In the genomic region with DNA sequence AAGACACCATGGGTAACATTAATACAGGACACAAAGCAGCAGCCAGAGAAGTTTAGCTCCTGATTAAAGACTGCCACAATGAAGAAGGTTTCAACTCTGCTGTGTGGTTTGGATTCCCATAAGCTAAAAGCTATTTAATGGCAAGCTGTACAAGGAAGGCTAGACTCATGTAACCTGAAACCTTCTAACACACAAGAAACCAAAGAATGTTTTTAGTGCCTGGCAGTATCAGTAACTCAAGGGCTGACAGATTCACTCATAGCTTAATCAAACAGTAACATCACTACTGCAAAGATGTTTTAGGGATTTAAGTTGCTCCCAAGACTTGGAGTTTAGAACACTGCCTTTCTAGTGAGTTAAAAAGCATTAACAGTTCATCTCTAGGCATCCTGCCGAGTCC, we compare ENCODE assay signal across 28 mouse cellular contexts.
DNase-seq lines count a peak whose midpoint lies in the region; ATAC-seq and TF ChIP-seq lines count a peak whose summit lies in the region.
"Had no signal": no experiment of that assay in that cellular context is flagged by ENCODE, and none has a peak within 500 bp of the region (broad histone marks: within the 10 kb centered on the region; RNA-seq: fewer than 3 reads in every experiment).

No protein-coding gene starts in this region.

- H3K4me2 ChIP-seq in kidney, embryonic 14.5 days (replicated peaks; ENCODE audit: low read depth, low read length), result no peak overlapping the region
- H3K4me2 ChIP-seq in limb, embryonic 12.5 days, result no peak overlapping the region
- no peak overlapping the region for H3K4me2 ChIP-seq in lung, postnatal 0 days (replicated peaks; ENCODE audit: low read depth, low read length)
- H3K4me2 ChIP-seq: embryonic facial prominence, embryonic 12.5 days; forebrain, embryonic 13.5 days; heart, embryonic 12.5 days; heart, embryonic 15.5 days; hindbrain, embryonic 14.5 days had no signal

- H3K27ac ChIP-seq in kidney, embryonic 14.5 days (ENCODE audit: low read depth, low read length), result no peak overlapping the region
- H3K27ac ChIP-seq in limb, embryonic 12.5 days, result 0 out of 2 replicates have a peak overlapping the region, but pooled peaks have one; percentile 14
- H3K27ac ChIP-seq in limb, embryonic 10.5 days, result no peak overlapping the region
- H3K27ac ChIP-seq in embryonic fibroblast, embryonic 13.5 days (ENCODE audit: insufficient read depth, low read length), result peak overlapping the region; percentile 60
- H3K27ac ChIP-seq in lung, postnatal 0 days (ENCODE audit: low read length), result no peak overlapping the region
- H3K27ac ChIP-seq: embryonic facial prominence, embryonic 12.5 days; forebrain, embryonic 10.5 days; forebrain, embryonic 13.5 days; gastrocnemius, adult 2 months; heart, embryonic 15.5 days; hindbrain, embryonic 10.5 days; hindbrain, embryonic 14.5 days had no signal

- WGBS in kidney, embryonic 14.5 days, result 67% methylated on average over 1 of the region's 1 CpGs
- WGBS in limb, embryonic 12.5 days, result 77% methylated on average over 1 of the region's 1 CpGs
- WGBS in limb, embryonic 10.5 days, result 75% methylated on average over 1 of the region's 1 CpGs
- WGBS in lung, postnatal 0 days, result 68% methylated on average over 1 of the region's 1 CpGs

- no peak for TF ChIP-seq EP300 in lung, postnatal 0 days (IDR thresholded peaks at IDR 0.05)

- peaks cover 12% of the 10 kb centered on the region for H3K36me3 ChIP-seq in kidney, embryonic 14.5 days (ENCODE audit: control insufficient read depth, insufficient read depth, low read length)
- H3K36me3 ChIP-seq in limb, embryonic 12.5 days, result peaks cover 62% of the 10 kb centered on the region
- peaks cover 61% of the 10 kb centered on the region for H3K36me3 ChIP-seq in limb, embryonic 10.5 days
- H3K36me3 ChIP-seq in lung, postnatal 0 days (ENCODE audit: insufficient read depth, low read length), result peaks cover 19% of the 10 kb centered on the region; the same call in 1 of the 2 replicates

- no peaks in the 10 kb centered on the region for H3K9me3 ChIP-seq in kidney, embryonic 14.5 days (ENCODE audit: control insufficient read depth, low read length)
- H3K9me3 ChIP-seq in limb, embryonic 12.5 days, result no peaks in the 10 kb centered on the region
- H3K9me3 ChIP-seq in limb, embryonic 10.5 days (replicated peaks), result no peaks in the 10 kb centered on the region
- H3K9me3 ChIP-seq in lung, postnatal 0 days (ENCODE audit: low read length), result no peaks in the 10 kb centered on the region
- H3K9me3 ChIP-seq: embryonic facial prominence, embryonic 12.5 days; forebrain, embryonic 10.5 days; forebrain, embryonic 13.5 days; heart, embryonic 12.5 days; heart, embryonic 15.5 days; hindbrain, embryonic 10.5 days had no signal

- H3K4me3 ChIP-seq in kidney, embryonic 14.5 days (ENCODE audit: low read length), result no peak overlapping the region
- no peak overlapping the region for H3K4me3 ChIP-seq in limb, embryonic 12.5 days (replicated peaks)
- H3K4me3 ChIP-seq in limb, embryonic 10.5 days, result no peak overlapping the region
- H3K4me3 ChIP-seq in embryonic fibroblast, embryonic 13.5 days (ENCODE audit: insufficient read depth, low read length), result no peak overlapping the region
- no peak overlapping the region for H3K4me3 ChIP-seq in lung, postnatal 0 days (ENCODE audit: low read depth, low read length)
- H3K4me3 ChIP-seq: embryonic facial prominence, embryonic 12.5 days; forebrain, embryonic 10.5 days; forebrain, embryonic 13.5 days; gastrocnemius, adult 2 months; heart, embryonic 12.5 days; heart, embryonic 15.5 days; hindbrain, embryonic 10.5 days had no signal

- peak; percentile 69; the same call in 1 of the 2 replicates for ATAC-seq in kidney, embryonic 14.5 days (ENCODE audit: low FRiP score, low TSS enrichment)
- ATAC-seq in limb, embryonic 12.5 days (ENCODE audit: insufficient number of reproducible peaks, insufficient read depth, low FRiP score, low TSS enrichment, low read depth), result no peak; the same call in 1 of the 2 replicates
- no peak for ATAC-seq in lung, postnatal 0 days
- ATAC-seq: activated CD4-positive, CD25-positive, alpha-beta regulatory T cell, adult 4 months; forebrain, embryonic 13.5 days; forebrain, embryonic 16.5 days; intestine, postnatal 0 days had no signal

- no peaks in the 10 kb centered on the region for H3K27me3 ChIP-seq in kidney, embryonic 14.5 days (ENCODE audit: control insufficient read depth, insufficient read depth, low read length)
- H3K27me3 ChIP-seq in limb, embryonic 12.5 days, result no peaks in the 10 kb centered on the region
- H3K27me3 ChIP-seq in limb, embryonic 10.5 days (ENCODE audit: low read depth, poor library complexity, severe bottlenecking), result no peaks in the 10 kb centered on the region
- no peaks in the 10 kb centered on the region for H3K27me3 ChIP-seq in lung, postnatal 0 days (replicated peaks; ENCODE audit: insufficient read depth, low read length)
- H3K27me3 ChIP-seq: embryonic facial prominence, embryonic 12.5 days; forebrain, embryonic 13.5 days; heart, embryonic 12.5 days; heart, embryonic 15.5 days had no signal

- DNase-seq in kidney, postnatal 10 days, result no peak
- DNase-seq in limb, embryonic 10.5 days (ENCODE audit: low spot score), result no peak
- no peak for DNase-seq in lung, postnatal 0 days (ENCODE audit: low spot score)
- no peak for DNase-seq in cerebellum, adult 9-10 months
- DNase-seq: adrenal gland, adult 8-10 months; adrenal gland, postnatal 25 days; cerebellum, adult 11-12 months; cerebellum, adult 8-10 months; cerebellum, postnatal 14 days; embryo, embryonic 11 days; gastrocnemius, adult 2 months; gastrocnemius, postnatal 25 days; heart, adult 18-20 months; heart, postnatal 10 days; heart, postnatal 36 days had no signal

- TF ChIP-seq POLR2A in embryonic fibroblast, embryonic 13.5 days (IDR thresholded peaks at IDR 0.05; ENCODE audit: low read depth, low read length), result no peak

- no peak overlapping the region for H3K9ac ChIP-seq in kidney, embryonic 14.5 days (ENCODE audit: low read depth, low read length)
- no peak overlapping the region for H3K9ac ChIP-seq in limb, embryonic 12.5 days (replicated peaks)
- H3K9ac ChIP-seq in lung, postnatal 0 days (replicated peaks; ENCODE audit: low read depth), result no peak overlapping the region
- H3K9ac ChIP-seq: embryonic facial prominence, embryonic 12.5 days; forebrain, embryonic 13.5 days; heart, embryonic 12.5 days; heart, embryonic 15.5 days; hindbrain, embryonic 14.5 days had no signal

- TF ChIP-seq CTCF in embryonic fibroblast, embryonic 13.5 days (IDR thresholded peaks at IDR 0.05; ENCODE audit: borderline replicate concordance, insufficient read depth, low read length), result no peak
- TF ChIP-seq CTCF in lung, postnatal 0 days (IDR thresholded peaks at IDR 0.05), result no peak

- H3K4me1 ChIP-seq in kidney, embryonic 14.5 days (ENCODE audit: control insufficient read depth, insufficient read depth, low read length), result peaks cover 7% of the 10 kb centered on the region
- peaks cover 11% of the 10 kb centered on the region for H3K4me1 ChIP-seq in limb, embryonic 12.5 days (replicated peaks)
- H3K4me1 ChIP-seq in limb, embryonic 10.5 days, result peaks cover 10% of the 10 kb centered on the region; the same call in 1 of the 2 replicates
- 0 out of 2 replicates have a peak, but pooled peaks cover 9% of the 10 kb centered on the region for H3K4me1 ChIP-seq in embryonic fibroblast, embryonic 13.5 days (ENCODE audit: control insufficient read depth, insufficient read depth, low read length)
- H3K4me1 ChIP-seq in lung, postnatal 0 days (ENCODE audit: insufficient read depth, low read depth, low read length), result no peaks in the 10 kb centered on the region
- H3K4me1 ChIP-seq: forebrain, embryonic 10.5 days; forebrain, embryonic 13.5 days; heart, embryonic 15.5 days; hindbrain, embryonic 10.5 days had no signal

Comparison
In these comparisons a context has a peak if more than half of its experiments do, and no peak if none do; other contexts are left out.
1. H3K27ac ChIP-seq: peak in limb, embryonic 12.5 days (single experiment) and embryonic fibroblast, embryonic 13.5 days (single experiment); none in kidney, embryonic 14.5 days (single experiment), limb, embryonic 10.5 days (single experiment) and lung, postnatal 0 days (single experiment).